ENCODE assay signal across 8 mouse cellular contexts in genomic region chr19:21271186-21271585, GRCm38 (mm10). TPM values are rescaled to one million over a fixed set of nuclear protein-coding genes. Genes with fewer than 3 reads are reported as not detected.
DNase-seq lines count a peak whose midpoint lies in the region; ATAC-seq and TF ChIP-seq lines count a peak whose summit lies in the region.

No protein-coding gene starts in this region.

- peak overlapping the region; percentile 95 for H3K4me3 ChIP-seq in heart, embryonic 11.5 days (ENCODE audit: low read depth, low read length)
- H3K4me3 ChIP-seq in C2C12 (ENCODE audit: insufficient read depth, poor library complexity, severe bottlenecking): peak overlapping the region; percentile 82
- peak overlapping the region; percentile 76 for H3K4me3 ChIP-seq in brown adipose tissue, adult 24 weeks (ENCODE audit: insufficient read depth, low read depth, low read length)
- peak overlapping the region; percentile 96 for H3K4me3 ChIP-seq in hindbrain, embryonic 13.5 days
- H3K4me3 ChIP-seq in liver, embryonic 13.5 days (replicated peaks): peak overlapping the region; percentile 98
- H3K4me3 ChIP-seq in small intestine, adult 2 months (ENCODE audit: low read depth, low read length): peak overlapping the region; percentile 71

- H3K9ac ChIP-seq in heart, embryonic 11.5 days (ENCODE audit: low read depth, low read length): peak overlapping the region; percentile 72
- peak overlapping the region; percentile 100 for H3K9ac ChIP-seq in hindbrain, embryonic 13.5 days
- peak overlapping the region; percentile 83 for H3K9ac ChIP-seq in liver, embryonic 13.5 days

- H3K79me2 ChIP-seq in C2C12 (ENCODE audit: control insufficient read depth, insufficient read depth): peaks cover 40% of the 10 kb centered on the region

- no peak for TF ChIP-seq POLR2A in small intestine, adult 2 months (IDR thresholded peaks at IDR 0.05; ENCODE audit: low read depth, low read length)

- H3K4me2 ChIP-seq in heart, embryonic 11.5 days: peak overlapping the region; percentile 61
- peak overlapping the region; percentile 65 for H3K4me2 ChIP-seq in hindbrain, embryonic 13.5 days
- H3K4me2 ChIP-seq in liver, embryonic 13.5 days: peak overlapping the region; percentile 86

- no peak for TF ChIP-seq CTCF in C2C12 (IDR thresholded peaks at IDR 0.05; ENCODE audit: control insufficient read depth, insufficient read depth, insufficient read length)
- no peak for TF ChIP-seq CTCF in small intestine, adult 2 months (IDR thresholded peaks at IDR 0.05; ENCODE audit: extremely low read depth, insufficient read length, insufficient replicate concordance, low read depth, low read length)

- no peaks in the 10 kb centered on the region; the same call in 1 of the 2 replicates for H3K4me1 ChIP-seq in heart, embryonic 11.5 days (ENCODE audit: control insufficient read depth, insufficient read depth, low read length)
- peaks cover 3% of the 10 kb centered on the region; the same call in 1 of the 2 replicates for H3K4me1 ChIP-seq in brown adipose tissue, adult 24 weeks (ENCODE audit: control insufficient read depth, insufficient read depth, insufficient read length, low read length)
- peaks cover 14% of the 10 kb centered on the region for H3K4me1 ChIP-seq in hindbrain, embryonic 13.5 days (replicated peaks)
- peaks cover 21% of the 10 kb centered on the region for H3K4me1 ChIP-seq in liver, embryonic 13.5 days (replicated peaks)
- no peaks in the 10 kb centered on the region; the same call in 1 of the 2 replicates for H3K4me1 ChIP-seq in small intestine, adult 2 months (ENCODE audit: control insufficient read depth, insufficient read depth, insufficient read length, low read length)

- peak overlapping the region; percentile 89 for H3ac ChIP-seq in C2C12 (ENCODE audit: control insufficient read depth, insufficient read length, low read depth)

- no peaks in the 10 kb centered on the region for H3K27me3 ChIP-seq in heart, embryonic 11.5 days (ENCODE audit: control insufficient read depth, insufficient read depth, low read length)
- H3K27me3 ChIP-seq in C2C12 (ENCODE audit: control insufficient read depth, insufficient read depth, insufficient read length): no peaks in the 10 kb centered on the region
- no peaks in the 10 kb centered on the region for H3K27me3 ChIP-seq in hindbrain, embryonic 13.5 days
- H3K27me3 ChIP-seq in liver, embryonic 13.5 days: no peaks in the 10 kb centered on the region
- no peaks in the 10 kb centered on the region for H3K27me3 ChIP-seq in small intestine, adult 2 months (ENCODE audit: control insufficient read depth, insufficient read depth, low read length)

- DNase-seq in heart, adult 18-20 months: no peak
- no peak for DNase-seq in liver, embryonic 13.5 days

- H3K79me3 ChIP-seq in C2C12 (ENCODE audit: low read depth): peaks cover 35% of the 10 kb centered on the region

- peak overlapping the region; percentile 100 for H3K27ac ChIP-seq in heart, embryonic 11.5 days (ENCODE audit: low read depth, low read length)
- H3K27ac ChIP-seq in brown adipose tissue, adult 24 weeks (replicated peaks; ENCODE audit: low read depth, low read length): peak overlapping the region; percentile 94
- H3K27ac ChIP-seq in hindbrain, embryonic 13.5 days: peak overlapping the region; percentile 100
- H3K27ac ChIP-seq in liver, embryonic 13.5 days: peak overlapping the region; percentile 92
- H3K27ac ChIP-seq in small intestine, adult 2 months (ENCODE audit: insufficient read depth, low read depth, low read length): peak overlapping the region; percentile 90

- no peaks in the 10 kb centered on the region for H3K36me3 ChIP-seq in heart, embryonic 11.5 days (ENCODE audit: control insufficient read depth, insufficient read depth, low read length)
- peaks cover 6% of the 10 kb centered on the region for H3K36me3 ChIP-seq in C2C12 (ENCODE audit: control insufficient read depth, insufficient read depth)
- no peaks in the 10 kb centered on the region for H3K36me3 ChIP-seq in hindbrain, embryonic 13.5 days
- no peaks in the 10 kb centered on the region for H3K36me3 ChIP-seq in liver, embryonic 13.5 days
- no peaks in the 10 kb centered on the region for H3K36me3 ChIP-seq in small intestine, adult 2 months (ENCODE audit: control insufficient read depth, insufficient read depth, low read length)

- ATAC-seq in heart, embryonic 11.5 days (replicated peaks; ENCODE audit: insufficient number of reproducible peaks, low FRiP score, low TSS enrichment): no peak
- peak; percentile 0; the same call in 1 of the 2 replicates for ATAC-seq in hindbrain, embryonic 13.5 days (ENCODE audit: low FRiP score)
- no peak for ATAC-seq in liver, embryonic 13.5 days (ENCODE audit: low read depth)
- ATAC-seq in granulocyte monocyte progenitor cell, adult 5-6 weeks (replicated peaks; ENCODE audit: poor library complexity, severe bottlenecking): no peak

- H3K9me3 ChIP-seq in heart, embryonic 11.5 days (replicated peaks; ENCODE audit: control insufficient read depth, low read length): no peaks in the 10 kb centered on the region
- H3K9me3 ChIP-seq in hindbrain, embryonic 13.5 days: no peaks in the 10 kb centered on the region
- H3K9me3 ChIP-seq in liver, embryonic 13.5 days (replicated peaks): no peaks in the 10 kb centered on the region

- WGBS in heart, embryonic 11.5 days (ENCODE audit: insufficient replicate concordance): 23% methylated on average over 8 of the region's 8 CpGs
- 24% methylated on average over 8 of the region's 8 CpGs for WGBS in hindbrain, embryonic 13.5 days
- 21% methylated on average over 8 of the region's 8 CpGs for WGBS in liver, embryonic 13.5 days (ENCODE audit: insufficient replicate concordance)
- 25% methylated on average over 8 of the region's 8 CpGs for WGBS in small intestine, adult 2 months

TF ChIP-seq in C2C12, 6 proteins besides CTCF, POLR2A, EP300 and RAD21:
- TF ChIP-seq MYOD1 (IDR thresholded peaks at IDR 0.05; ENCODE audit: control insufficient read depth, insufficient read length, low read depth) (no peak), FOSL1 (IDR thresholded peaks at IDR 0.05; ENCODE audit: insufficient read depth, low read length, poor library complexity, severe bottlenecking) (no peak), CEBPB (IDR thresholded peaks at IDR 0.05; ENCODE audit: low read depth) (no peak), MYOG (IDR thresholded peaks at IDR 0.05; ENCODE audit: control insufficient read depth, extremely low read depth, insufficient read length) (no peak), USF1 (IDR thresholded peaks at IDR 0.05; ENCODE audit: low read depth) (no peak), MAX (IDR thresholded peaks at IDR 0.05) (no peak)

RNA-seq across cellular contexts. Expression of gene Zfand5, which starts 0.9 kb away (rescaled TPM):
- polyA plus RNA-seq in heart, embryonic 11.5 days (2014; fragmentation: Nextera tagmentation; extraction: Ambion mirVana): 100 and 101 TPM in 2 replicates
- total RNA-seq in heart, adult 18-20 months (2021): 100 to 1,000 TPM; 123 to 133 TPM
- 22.7 TPM for polyA plus RNA-seq in C2C12 (2012; fragmentation: generic; extraction: Trizol)
- 76.9 and 88.6 TPM in 2 replicates for polyA plus RNA-seq in brown adipose tissue, adult 24 weeks (2012; ENCODE audit: insufficient read depth, insufficient read length, missing spikeins)
- polyA plus RNA-seq in hindbrain, embryonic 13.5 days (2015; fragmentation: Nextera tagmentation; extraction: Ambion mirVana): 160 and 165 TPM in 2 replicates
- polyA plus RNA-seq in liver, embryonic 13.5 days (2015; fragmentation: Nextera tagmentation; extraction: Ambion mirVana): 36.8 and 38.6 TPM in 2 replicates
- 11.9 and 17.9 TPM in 2 replicates for polyA plus RNA-seq in small intestine, adult 2 months (2012; rRNA removed)
- 47.5 and 67.5 TPM in 2 replicates for total RNA-seq in granulocyte monocyte progenitor cell, adult 5-6 weeks (2014; fragmentation: Nextera tagmentation)
- 89.0 and 111 TPM in 2 replicates for total RNA-seq in granulocyte monocyte progenitor cell, adult 5-6 weeks (2017)
